Mouse (Mus musculus) thymus, adult 2 months (tissue): ENCODE results near the gene Dtx1.

ENCODE experiments used
- CTCF ChIP-seq: fragments of 200-500 bp; IDR thresholded peaks from 2 replicates; pipeline ENCODE4 v1.5.1; 2012; ENCODE audit warnings: mild to moderate bottlenecking, control low read depth, low read length, moderate library complexity, borderline replicate concordance; ENCODE audit not compliant: control insufficient read depth, poor library complexity, insufficient read depth; ENCODE audit errors: extremely low read depth
- POLR2A ChIP-seq: fragments of 200-500 bp; IDR thresholded peaks from 2 replicates; pipeline ENCODE4 v1.6.1; 2012; ENCODE audit warnings: mild to moderate bottlenecking, low read length, control low read depth, moderate library complexity; ENCODE audit not compliant: control insufficient read depth, poor library complexity, insufficient read depth; ENCODE audit errors: extremely low read depth

DNA sequence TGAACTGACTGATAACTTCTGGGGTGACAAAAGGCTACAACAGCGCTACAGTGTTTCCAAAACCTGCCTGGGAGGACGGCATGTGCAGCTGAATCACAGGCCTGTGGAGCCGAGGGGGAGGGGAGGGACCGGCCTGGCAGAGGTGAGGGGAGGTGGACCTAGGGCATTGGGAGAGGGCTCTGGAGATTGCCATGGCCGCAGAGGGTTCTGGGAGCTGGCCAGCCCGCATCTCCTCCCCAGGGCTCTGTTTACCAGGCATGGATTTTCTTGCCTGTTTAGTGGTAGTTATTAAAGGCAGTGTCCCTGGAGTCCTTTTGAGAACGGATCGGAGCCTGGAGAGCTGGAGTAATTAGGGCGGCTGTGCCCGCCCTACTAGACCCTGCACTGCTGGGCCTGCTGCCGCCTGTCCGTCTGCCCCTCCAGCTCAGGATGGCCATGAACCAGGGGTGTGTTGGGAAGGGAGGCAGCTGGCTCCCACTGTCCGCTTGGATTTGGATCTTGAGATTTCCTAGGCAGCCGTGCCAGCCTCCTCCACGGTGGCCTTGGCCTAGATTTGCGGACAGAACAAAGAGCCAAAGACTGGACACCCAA, 12.8 kb downstream of the Dtx1 start:
- no peak for TF ChIP-seq CTCF
- TF ChIP-seq POLR2A = no peak
